Mouse (Mus musculus): Measurements from ENCODE around the gene Tnk2.

- TF ChIP-seq CTCF (IDR thresholded peaks at IDR 0.05; ENCODE audit: low read depth) (no peak), EP300 (IDR thresholded peaks at IDR 0.05; ENCODE audit: low read depth) (no peak)
Observed at GRCm38 (mm10) chr16:32682841-32683240, 39.2 kb downstream of the Tnk2 start.

All from liver, embryonic 14.5 days (tissue).